Mouse (Mus musculus): ENCODE results near the gene Phldb1. TPM values are rescaled to one million over a fixed set of nuclear protein-coding genes. Genes with fewer than 3 reads are reported as not detected.
"Not testable (repeated sequence)": the region's sequence is repeated elsewhere in the genome, so short reads cannot be mapped to it uniquely, and the experiment has no call there.

Gene Phldb1
- 26.6 and 33.2 TPM in 2 replicates for polyA plus RNA-seq (2015; fragmentation: Nextera tagmentation; extraction: Ambion mirVana)

- whole genome bisulfite sequencing = under 1% methylated on average over 45 of the region's 47 CpGs
- ATAC-seq (ENCODE audit: borderline replicate concordance, extremely low read depth, low FRiP score, low TSS enrichment) = peak; percentile 72
- H3K36me3 ChIP-seq = no peaks in the 10 kb centered on the region
- peak within 1 kb of the TSS; percentile 58 for H3K4me3 ChIP-seq
- no peaks in the 10 kb centered on the region for H3K27me3 ChIP-seq
- peak within 1 kb of the TSS; percentile 82 for H3K27ac ChIP-seq
- H3K4me2 ChIP-seq = peak within 1 kb of the TSS; percentile 96
- peak within 1 kb of the TSS; percentile 59 for H3K9ac ChIP-seq
- H3K4me1 ChIP-seq = peaks cover 61% of the 10 kb centered on the region
- no peaks in the 10 kb centered on the region for H3K9me3 ChIP-seq
These were observed at the start of gene Phldb1 for GRCm38 (mm10) chr9:44734524-44735494. Gene Phldb1 (minus strand): TSS chr9:44735198.

- peak overlapping the region; percentile 84 for H3K9ac ChIP-seq
- H3K9me3 ChIP-seq = no peaks in the 10 kb centered on the region
- H3K36me3 ChIP-seq = peaks cover 12% of the 10 kb centered on the region; the same call in 1 of the 2 replicates
- peaks cover 6% of the 10 kb centered on the region; the same call in 1 of the 2 replicates for H3K4me1 ChIP-seq
- H3K27me3 ChIP-seq = no peaks in the 10 kb centered on the region
- peak overlapping the region; percentile 78 for H3K4me2 ChIP-seq
- under 1% methylated on average over 41 of the region's 41 CpGs for WGBS
- peak; percentile 99 for ATAC-seq (ENCODE audit: borderline replicate concordance, extremely low read depth, low FRiP score, low TSS enrichment)
- H3K27ac ChIP-seq = peak overlapping the region; percentile 81
- H3K4me3 ChIP-seq = peak overlapping the region; percentile 76
These were observed 38.0 kb upstream of the Phldb1 start for GRCm38 (mm10) chr9:44772750-44773651.

GRCm38 (mm10) chr9:44772392-44772749 lies 37.4 kb upstream of the Phldb1 start:
- Histone ChIP-seq H3K27me3 (no peaks in the 10 kb centered on the region), H3K4me1 (peaks cover 6% of the 10 kb centered on the region; the same call in 1 of the 2 replicates), H3K36me3 (peaks cover 12% of the 10 kb centered on the region; the same call in 1 of the 2 replicates), H3K9ac (no peak overlapping the region), H3K4me3 (no peak overlapping the region; the same call in 1 of the 2 replicates), H3K4me2 (no peak overlapping the region), H3K27ac (peak overlapping the region; percentile 59; the same call in 1 of the 2 replicates), H3K9me3 (no peaks in the 10 kb centered on the region)
- ATAC-seq (ENCODE audit: borderline replicate concordance, extremely low read depth, low FRiP score, low TSS enrichment) = no peak
- WGBS = 23% methylated on average over 5 of the region's 5 CpGs

GRCm38 (mm10) chr9:44771376-44771775 lies 36.4 kb upstream of the Phldb1 start:
- Histone ChIP-seq H3K4me2 (no peak overlapping the region), H3K9me3 (no peaks in the 10 kb centered on the region), H3K4me3 (no peak overlapping the region), H3K36me3 (peaks cover 12% of the 10 kb centered on the region; the same call in 1 of the 2 replicates), H3K4me1 (peaks cover 9% of the 10 kb centered on the region), H3K27me3 (no peaks in the 10 kb centered on the region), H3K27ac (no peak overlapping the region), H3K9ac (no peak overlapping the region)
- ATAC-seq (ENCODE audit: borderline replicate concordance, extremely low read depth, low FRiP score, low TSS enrichment) = no peak
- WGBS = 89% methylated on average over 5 of the region's 5 CpGs

- H3K36me3 ChIP-seq; H3K27me3 ChIP-seq; ATAC-seq (ENCODE audit: borderline replicate concordance, extremely low read depth, low FRiP score, low TSS enrichment); H3K9me3 ChIP-seq; H3K9ac ChIP-seq: not testable (repeated sequence)
- H3K4me2 ChIP-seq = peak overlapping the region; percentile 67
- peaks cover 18% of the 10 kb centered on the region for H3K4me1 ChIP-seq
- H3K27ac ChIP-seq = peak overlapping the region; percentile 33; the same call in 1 of the 2 replicates
- 31% methylated on average over 9 of the region's 9 CpGs for WGBS
- H3K4me3 ChIP-seq = peak overlapping the region; percentile 92
These were observed 33.0 kb upstream of the Phldb1 start for GRCm38 (mm10) chr9:44768029-44768394.

GRCm38 (mm10) chr9:44767101-44768028 lies 32.4 kb upstream of the Phldb1 start, which contains the start of the genes Arcn1 and Ift46:
Gene Arcn1 (minus strand): TSS chr9:44767845.
Gene Ift46 (plus strand): TSS chr9:44767908.
- Histone ChIP-seq H3K4me1 (peaks cover 18% of the 10 kb centered on the region), H3K9ac (peak within 1 kb of the TSS; percentile 98), H3K36me3 (no peaks in the 10 kb centered on the region), H3K4me3 (peak within 1 kb of the TSS; percentile 92), H3K27ac (peak within 1 kb of the TSS; percentile 97), H3K27me3 (no peaks in the 10 kb centered on the region), H3K4me2 (peak within 1 kb of the TSS; percentile 67), H3K9me3 (no peaks in the 10 kb centered on the region)
- ATAC-seq (ENCODE audit: borderline replicate concordance, extremely low read depth, low FRiP score, low TSS enrichment) = peak; percentile 93
- WGBS = under 1% methylated on average over 71 of the region's 82 CpGs

GRCm38 (mm10) chr9:44760873-44761272 lies 25.9 kb upstream of the Phldb1 start:
- 47% methylated on average over 2 of the region's 2 CpGs for WGBS
- Histone ChIP-seq H3K4me3 (no peak overlapping the region), H3K27me3 (no peaks in the 10 kb centered on the region), H3K9me3 (no peaks in the 10 kb centered on the region), H3K4me1 (peaks cover 16% of the 10 kb centered on the region), H3K4me2 (no peak overlapping the region), H3K27ac (no peak overlapping the region), H3K9ac (no peak overlapping the region), H3K36me3 (peaks cover 31% of the 10 kb centered on the region)
- ATAC-seq (ENCODE audit: borderline replicate concordance, extremely low read depth, low FRiP score, low TSS enrichment) = no peak

- no peaks in the 10 kb centered on the region for H3K9me3 ChIP-seq
- no peak overlapping the region for H3K27ac ChIP-seq
- no peaks in the 10 kb centered on the region for H3K4me1 ChIP-seq
- H3K4me3 ChIP-seq = no peak overlapping the region
- H3K36me3 ChIP-seq = peaks cover 91% of the 10 kb centered on the region
- no peak overlapping the region for H3K9ac ChIP-seq
- no peak overlapping the region for H3K4me2 ChIP-seq
- H3K27me3 ChIP-seq = no peaks in the 10 kb centered on the region
- WGBS = 88% methylated on average over 7 of the region's 7 CpGs
- ATAC-seq (ENCODE audit: borderline replicate concordance, extremely low read depth, low FRiP score, low TSS enrichment) = no peak
These were observed 13.5 kb upstream of the Phldb1 start for GRCm38 (mm10) chr9:44748473-44748872.

- H3K4me1 ChIP-seq = no peaks in the 10 kb centered on the region
- H3K9me3 ChIP-seq = no peaks in the 10 kb centered on the region
- H3K27ac ChIP-seq = no peak overlapping the region
- ATAC-seq (ENCODE audit: borderline replicate concordance, extremely low read depth, low FRiP score, low TSS enrichment) = no peak
- no peak overlapping the region for H3K9ac ChIP-seq
- no peak overlapping the region for H3K4me3 ChIP-seq
- peaks cover 91% of the 10 kb centered on the region for H3K36me3 ChIP-seq
- no peaks in the 10 kb centered on the region for H3K27me3 ChIP-seq
- no peak overlapping the region for H3K4me2 ChIP-seq
- WGBS = 90% methylated on average over 3 of the region's 3 CpGs
These were observed 12.3 kb upstream of the Phldb1 start for GRCm38 (mm10) chr9:44747341-44747740.

- 88% methylated on average over 3 of the region's 3 CpGs for WGBS
- ATAC-seq (ENCODE audit: borderline replicate concordance, extremely low read depth, low FRiP score, low TSS enrichment) = no peak
- Histone ChIP-seq H3K4me3 (no peak overlapping the region), H3K36me3 (peaks cover 88% of the 10 kb centered on the region), H3K9ac (no peak overlapping the region), H3K4me1 (no peaks in the 10 kb centered on the region), H3K27ac (no peak overlapping the region), H3K9me3 (no peaks in the 10 kb centered on the region), H3K27me3 (no peaks in the 10 kb centered on the region), H3K4me2 (no peak overlapping the region)
These were observed 11.7 kb upstream of the Phldb1 start for GRCm38 (mm10) chr9:44746666-44747065.

- 89% methylated on average over 7 of the region's 7 CpGs for WGBS
- H3K27me3 ChIP-seq = no peaks in the 10 kb centered on the region
- no peaks in the 10 kb centered on the region for H3K9me3 ChIP-seq
- H3K4me2 ChIP-seq = no peak overlapping the region
- no peak overlapping the region for H3K9ac ChIP-seq
- no peak overlapping the region for H3K4me3 ChIP-seq
- no peak for ATAC-seq (ENCODE audit: borderline replicate concordance, extremely low read depth, low FRiP score, low TSS enrichment)
- H3K27ac ChIP-seq = no peak overlapping the region
- no peaks in the 10 kb centered on the region for H3K4me1 ChIP-seq
- H3K36me3 ChIP-seq = peaks cover 81% of the 10 kb centered on the region
These were observed 10.4 kb upstream of the Phldb1 start for GRCm38 (mm10) chr9:44745371-44745770.
